In genomic region chr9:121303748-121304147, GRCm38 (mm10) we compare ENCODE assay signal across 10 mouse cellular contexts. TPM values are rescaled to one million over a fixed set of nuclear protein-coding genes. Genes with fewer than 3 reads are reported as not detected.
DNase-seq lines count a peak whose midpoint lies in the region; ATAC-seq and TF ChIP-seq lines count a peak whose summit lies in the region.
"Had no signal": no experiment of that assay in that cellular context is flagged by ENCODE, and none has a peak within 500 bp of the region (broad histone marks: within the 10 kb centered on the region; RNA-seq: fewer than 3 reads in every experiment).

No protein-coding gene starts in this region.

- H3K4me2 ChIP-seq in forebrain, embryonic 16.5 days (ENCODE audit: low read length), result peak overlapping the region; percentile 27

- TF ChIP-seq CTCF in gastrocnemius, adult 2 months (IDR thresholded peaks at IDR 0.05), result no peak

- H3K4me3 ChIP-seq in gastrocnemius, adult 2 months, result peak overlapping the region; percentile 1; the same call in 1 of the 2 replicates
- no peak overlapping the region for H3K4me3 ChIP-seq in ES-E14 (ENCODE audit: insufficient read depth in 1 of 2, low read depth in 1 of 2, low read length in 2 of 2, poor library complexity in 1 of 2, severe bottlenecking in 1 of 2)
- no peak overlapping the region for H3K4me3 ChIP-seq in forebrain, embryonic 16.5 days (replicated peaks; ENCODE audit: low read length)
- H3K4me3 ChIP-seq in midbrain, embryonic 10.5 days, result peak overlapping the region; percentile 34
- H3K4me3 ChIP-seq: myocyte had no signal

- H3K9ac ChIP-seq in ES-E14 (ENCODE audit: insufficient read depth, low read depth, low read length, poor library complexity, severe bottlenecking), result peak overlapping the region; percentile 5; the same call in 1 of the 2 replicates
- peak overlapping the region; percentile 33; the same call in 1 of the 2 replicates for H3K9ac ChIP-seq in forebrain, embryonic 16.5 days (replicated peaks; ENCODE audit: low read depth, low read length)

- peaks cover 11 to 40% of the 10 kb centered on the region in 2 experiments for H3K4me1 ChIP-seq in ES-E14 (ENCODE audit: control insufficient read depth in 2 of 2, insufficient read depth in 2 of 2, low read length in 2 of 2, poor library complexity in 1 of 2)
- peaks cover 40% of the 10 kb centered on the region for H3K4me1 ChIP-seq in forebrain, embryonic 16.5 days (replicated peaks; ENCODE audit: control insufficient read depth, insufficient read depth, low read length)
- peaks cover 84% of the 10 kb centered on the region for H3K4me1 ChIP-seq in midbrain, embryonic 10.5 days

- no peaks in the 10 kb centered on the region for H3K9me3 ChIP-seq in ES-E14 (ENCODE audit: control insufficient read depth, insufficient read depth, low read depth, low read length)
- no peaks in the 10 kb centered on the region for H3K9me3 ChIP-seq in forebrain, embryonic 16.5 days (ENCODE audit: control insufficient read depth, low read length)
- H3K9me3 ChIP-seq in midbrain, embryonic 10.5 days (replicated peaks), result no peaks in the 10 kb centered on the region

- H3K27ac ChIP-seq in gastrocnemius, adult 2 months, result peak overlapping the region; percentile 60
- peak overlapping the region; percentile 1; the same call in 1 of the 2 replicates for H3K27ac ChIP-seq in ES-E14 (ENCODE audit: insufficient read depth, low read depth, low read length, poor library complexity, severe bottlenecking)
- peak overlapping the region; percentile 31; the same call in 1 of the 2 replicates for H3K27ac ChIP-seq in forebrain, embryonic 16.5 days (ENCODE audit: low read length)
- peak overlapping the region; percentile 81 for H3K27ac ChIP-seq in midbrain, embryonic 10.5 days (replicated peaks)

- H3K36me3 ChIP-seq in ES-E14 (ENCODE audit: control insufficient read depth, insufficient read depth, low read length, poor library complexity, severe bottlenecking), result no peaks in the 10 kb centered on the region; the same call in 1 of the 2 replicates
- no peaks in the 10 kb centered on the region for H3K36me3 ChIP-seq in forebrain, embryonic 16.5 days (ENCODE audit: control insufficient read depth, insufficient read depth)
- H3K36me3 ChIP-seq in midbrain, embryonic 10.5 days, result peaks cover 22% of the 10 kb centered on the region

- H3K27me3 ChIP-seq in forebrain, embryonic 16.5 days (replicated peaks; ENCODE audit: control insufficient read depth, insufficient read depth, low read length), result no peaks in the 10 kb centered on the region
- no peaks in the 10 kb centered on the region for H3K27me3 ChIP-seq in midbrain, embryonic 10.5 days (ENCODE audit: low read depth, poor library complexity, severe bottlenecking)

- peak; percentile 61 for ATAC-seq in forebrain, embryonic 16.5 days

- WGBS in forebrain, embryonic 16.5 days, result 13% methylated on average over 9 of the region's 9 CpGs
- WGBS in midbrain, embryonic 10.5 days, result 19% methylated on average over 9 of the region's 9 CpGs

- DNase-seq in gastrocnemius, adult 2 months, result peak; percentile 19
- no peak for DNase-seq in gastrocnemius, postnatal 14 days
- no peak for DNase-seq in ES-E14 (ENCODE audit: low read depth, low spot score)
- peak; percentile 68 for DNase-seq in midbrain, embryonic 10.5 days (ENCODE audit: low spot score)
- no peak for DNase-seq in thymus, postnatal 10 days (ENCODE audit: low spot score in 2 of 2)
- DNase-seq in thymus, postnatal 4 days, result no peak
- no peak for DNase-seq in natural killer cell, adult 2 months (ENCODE audit: low spot score in 2 of 2)
- DNase-seq: lung, adult 2 months had no signal

- in situ Hi-C loops in ES-E14 (cut with MboI; ENCODE audit: low sequenced_read_pairs in 2 of 2, unreplicated experiment in 2 of 2), result loop anchor here in 1 of 2 experiments (5.0 kb wide), 1 partner anchor 49 kb away; no protein-coding TSS in a partner anchor

- intact Hi-C loops in gastrocnemius, adult 2 months (cut with DNase I), result no loop called here
- intact Hi-C loops in gastrocnemius, postnatal 14 days (cut with DNase I; ENCODE audit: low total_unique reads), result loop anchor here (5.0 kb wide), 1 partner anchor 54 kb away; no protein-coding TSS in a partner anchor

TF ChIP-seq in ES-E14, 5 proteins besides CTCF, POLR2A, EP300 and RAD21:
- TF ChIP-seq ZC3H11A (IDR thresholded peaks at IDR 0.05; ENCODE audit: borderline replicate concordance, low read depth, low read length) (no peak), ZNF384 (IDR thresholded peaks at IDR 0.05; ENCODE audit: low read depth, low read length) (no peak), CHD2 (IDR thresholded peaks at IDR 0.05; ENCODE audit: low read depth, low read length) (no peak), HCFC1 (IDR thresholded peaks at IDR 0.05; ENCODE audit: borderline replicate concordance, insufficient read depth, low read length) (no peak), MAFK (IDR thresholded peaks at IDR 0.05; ENCODE audit: insufficient read depth, low read depth, low read length) (no peak)
TF ChIP-seq in ES-E14: peak in this region for 0.

RNA-seq across cellular contexts. Expression of gene Trak1, which starts 6.4 kb away (rescaled TPM):
- 100 to 1,000 TPM; 156 to 204 TPM for total RNA-seq in gastrocnemius, adult 2 months (2021)
- 100 to 1,000 TPM; 167 to 178 TPM for total RNA-seq in gastrocnemius, postnatal 14 days (2021)
- 18.9 and 42.6 TPM in 2 replicates for total RNA-seq in ES-E14 (2012; rRNA removed)
- polyA plus RNA-seq in forebrain, embryonic 16.5 days (2015; fragmentation: Nextera tagmentation; extraction: Ambion mirVana), result 85.1 and 92.2 TPM in 2 replicates
- 26.5 and 29.7 TPM in 2 replicates for polyA plus RNA-seq in midbrain, embryonic 10.5 days (2016; fragmentation: Nextera tagmentation; extraction: Ambion mirVana)

RNA-seq across cellular contexts. Expression of gene Ulk4, which starts 26.8 kb away (rescaled TPM):
- total RNA-seq in gastrocnemius, adult 2 months (2021), result under 1 TPM; 0.11 to 0.36 TPM
- total RNA-seq in gastrocnemius, postnatal 14 days (2021), result under 1 TPM; 0.31 to 0.41 TPM
- 25.7 and 31.5 TPM in 2 replicates for total RNA-seq in ES-E14 (2012; rRNA removed)
- 115 and 169 TPM in 2 replicates for polyA plus RNA-seq in forebrain, embryonic 16.5 days (2015; fragmentation: Nextera tagmentation; extraction: Ambion mirVana)
- polyA plus RNA-seq in midbrain, embryonic 10.5 days (2016; fragmentation: Nextera tagmentation; extraction: Ambion mirVana), result 147 and 155 TPM in 2 replicates

Comparison
In these comparisons a context has a peak if more than half of its experiments do, and no peak if none do; other contexts are left out.
1. DNase-seq: peak in gastrocnemius, adult 2 months (single experiment) and midbrain, embryonic 10.5 days (single experiment); none in gastrocnemius, postnatal 14 days (single experiment), ES-E14 (single experiment), thymus, postnatal 10 days (0 of 2), thymus, postnatal 4 days (single experiment) and natural killer cell, adult 2 months (0 of 2).
2. H3K27ac ChIP-seq: peak in every context shown above with its lines; median percentile 81 in midbrain, embryonic 10.5 days; 60 in gastrocnemius, adult 2 months; 31 in forebrain, embryonic 16.5 days; 1 in ES-E14.
3. H3K4me3 ChIP-seq: peak in gastrocnemius, adult 2 months (single experiment) and midbrain, embryonic 10.5 days (single experiment); none in ES-E14 (0 of 2) and forebrain, embryonic 16.5 days (single experiment).
4. RNA of gene Ulk4, which starts 26.8 kb away (total RNA-seq): 25.7 to 31.5 TPM in ES-E14; 0.31 to 0.41 TPM in gastrocnemius, postnatal 14 days and 0.11 to 0.36 TPM in gastrocnemius, adult 2 months; every median in the first group is over 10 times any median in the second.